Mouse (Mus musculus) small intestine, adult 2 months (tissue): ENCODE measurements around the gene Gpn3.

Source experiments
- CTCF ChIP-seq: fragments of 200-500 bp; IDR thresholded peaks from 2 replicates; pipeline ENCODE4 v1.5.1; 2012; ENCODE audit warnings: low read depth, mild to moderate bottlenecking, control low read depth, inconsistent platforms, low read length, moderate library complexity, mixed read lengths; ENCODE audit not compliant: insufficient replicate concordance, insufficient read length; ENCODE audit errors: extremely low read depth
- POLR2A ChIP-seq: fragments of 200-500 bp; IDR thresholded peaks from 2 replicates; pipeline ENCODE4 v1.6.1; 2012; ENCODE audit warnings: low read depth, mild to moderate bottlenecking, control low read depth, inconsistent platforms, low read length, moderate library complexity

GRCm38 (mm10) chr5:122342874-122343273 is 28.8 kb upstream of the Gpn3 start:
- TF ChIP-seq CTCF (no peak), POLR2A (no peak)
